Mouse (Mus musculus): Measurements from ENCODE around the gene Abca15. TPM values are rescaled to one million over a fixed set of nuclear protein-coding genes. Genes with fewer than 3 reads are reported as not detected.

The Abca15 gene
- polyA plus RNA-seq (2015; fragmentation: Nextera tagmentation; extraction: Ambion mirVana) = not detected in 2 replicates

GRCm38 (mm10) chr7:120328087-120328793 lies at the start of gene Abca15:
Gene Abca15 (plus strand): TSS chr7:120328670.

GRCm38 (mm10) chr7:120409447-120409846 lies 81.0 kb downstream of the Abca15 start, which contains the start of gene Abca16:
Gene Abca16 (plus strand): TSS chr7:120409647.

Other genes with a start within 250 kb of the Abca15 start
- not detected in 2 replicates for gene Dnah3, start 233.4 kb upstream of the Abca15 start, polyA plus RNA-seq (2015; fragmentation: Nextera tagmentation; extraction: Ambion mirVana)
- 15.6 and 17.1 TPM in 2 replicates for gene Tmem159, start 226.3 kb upstream of the Abca15 start, polyA plus RNA-seq (2015; fragmentation: Nextera tagmentation; extraction: Ambion mirVana)
- gene Zp2, start 183.4 kb upstream of the Abca15 start, polyA plus RNA-seq (2015; fragmentation: Nextera tagmentation; extraction: Ambion mirVana) = 1.5 and 1.7 TPM in 2 replicates
- not detected in 2 replicates for gene Anks4b, start 154.8 kb upstream of the Abca15 start, polyA plus RNA-seq (2015; fragmentation: Nextera tagmentation; extraction: Ambion mirVana)
- 37.6 and 42.5 TPM in 2 replicates for gene Crym, start 126.6 kb upstream of the Abca15 start, polyA plus RNA-seq (2015; fragmentation: Nextera tagmentation; extraction: Ambion mirVana)
- gene Abca14, start 124.7 kb upstream of the Abca15 start, polyA plus RNA-seq (2015; fragmentation: Nextera tagmentation; extraction: Ambion mirVana) = 0.10 and 0.13 TPM in 2 replicates
- not detected in 2 replicates for gene Abca16, start 81.0 kb downstream of the Abca15 start, polyA plus RNA-seq (2015; fragmentation: Nextera tagmentation; extraction: Ambion mirVana)